ENCODE assay signal across 9 mouse cellular contexts in genomic region chr5:126217016-126217415, GRCm38 (mm10).
"Had no signal": no experiment of that assay in that cellular context is flagged by ENCODE, and none has a peak within 500 bp of the region (broad histone marks: within the 10 kb centered on the region; RNA-seq: fewer than 3 reads in every experiment).

No protein-coding gene starts in this region.

- DNase-seq: kidney, adult 2 months; kidney, postnatal 36 days; liver; lung, adult 18-20 months; lung, postnatal 10 days; lung, postnatal 36 days; thymus, adult 2 months; thymus, postnatal 14 days; thymus, postnatal 4 days had no signal
